Mouse (Mus musculus): Measurements from ENCODE around the gene Gm4303.
"Not testable (repeated sequence)": the region's sequence is repeated elsewhere in the genome, so short reads cannot be mapped to it uniquely, and the experiment has no call there.

The Gm4303 gene

GRCm38 (mm10) chr10:100345672-100346071 lies at the start of gene Gm4303:
Gene Gm4303, plus strand, starts transcription at chr10:100345972.
- in situ Hi-C loops (cut with MseI, MboI), result not testable (repeated sequence)

- in situ Hi-C loops (cut with MseI, MboI), result loop anchor here (25.0 kb wide), 2 partner anchors 116 to 141 kb away; no protein-coding TSS in a partner anchor
These were observed 49.7 kb upstream of the Gm4303 start for GRCm38 (mm10) chr10:100296105-100296504.

- in situ Hi-C loops (cut with MseI, MboI), result not testable (repeated sequence)
These were observed 45.7 kb upstream of the Gm4303 start for GRCm38 (mm10) chr10:100300106-100300505.

GRCm38 (mm10) chr10:100335376-100335775 lies 10.4 kb upstream of the Gm4303 start, which contains the start of gene Gm4301:
Gene Gm4301, plus strand, starts transcription at chr10:100335676.
- in situ Hi-C loops (cut with MseI, MboI), result not testable (repeated sequence)

GRCm38 (mm10) chr10:100340536-100340935 lies 5.2 kb upstream of the Gm4303 start, which contains the start of gene Gm4302:
Gene Gm4302, plus strand, starts transcription at chr10:100340836.
- in situ Hi-C loops (cut with MseI, MboI), result not testable (repeated sequence)

GRCm38 (mm10) chr10:100350793-100351192 lies 5.0 kb downstream of the Gm4303 start, which contains the start of gene Gm4305:
Gene Gm4305, plus strand, starts transcription at chr10:100351093.
- in situ Hi-C loops (cut with MseI, MboI), result not testable (repeated sequence)

- in situ Hi-C loops (cut with MseI, MboI), result not testable (repeated sequence)
These were observed 11.1 kb downstream of the Gm4303 start for GRCm38 (mm10) chr10:100356841-100357240.

- in situ Hi-C loops (cut with MseI, MboI), result not testable (repeated sequence)
These were observed 15.3 kb downstream of the Gm4303 start, which contains the start of gene Gm4307 for GRCm38 (mm10) chr10:100361038-100361437. Gene Gm4307, plus strand, starts transcription at chr10:100361338.

GRCm38 (mm10) chr10:100382460-100382859 lies 36.7 kb downstream of the Gm4303 start, which contains the start of gene Gm4312:
Gene Gm4312, minus strand, starts transcription at chr10:100382560.
- in situ Hi-C loops (cut with MseI, MboI), result not testable (repeated sequence)
